Mouse (Mus musculus): ENCODE results near the gene 1700022I11Rik. TPM values are rescaled to one million over a fixed set of nuclear protein-coding genes. Genes with fewer than 3 reads are reported as not detected.

1700022I11Rik gene
- polyA plus RNA-seq, 1 experiment from 2014 or later = 0.24 TPM

DNA sequence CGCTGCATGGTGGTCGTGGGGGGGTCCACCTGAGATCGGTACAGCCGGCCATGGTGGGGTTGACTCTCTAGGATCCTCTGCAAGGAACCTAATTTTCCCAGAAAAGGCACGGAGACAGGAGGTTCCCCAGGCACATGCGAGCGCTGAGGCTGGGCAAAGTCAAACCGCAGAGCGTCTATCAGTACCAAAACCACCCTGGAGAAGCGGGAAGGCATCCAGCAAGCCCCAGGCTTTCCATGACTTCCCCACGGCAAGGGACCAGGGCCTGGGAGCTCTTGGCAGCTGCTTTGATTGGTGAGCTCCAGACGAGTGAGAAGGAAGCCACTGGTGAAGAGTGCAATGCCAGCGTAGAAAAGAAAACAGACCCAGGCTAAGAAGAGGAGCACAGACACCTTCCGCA lies 55.3 kb downstream of the 1700022I11Rik start:
- no peaks in the 10 kb centered on the region for H3K27me3 ChIP-seq
- H3K4me3 ChIP-seq (replicated peaks) = peak overlapping the region; percentile 78
- H3K27ac ChIP-seq (replicated peaks) = peak overlapping the region; percentile 95
- H3K9ac ChIP-seq = peak overlapping the region; percentile 82
- peak overlapping the region; percentile 87 for H3K4me2 ChIP-seq
- no peaks in the 10 kb centered on the region for H3K9me3 ChIP-seq (replicated peaks)
- peaks cover 37% of the 10 kb centered on the region for H3K4me1 ChIP-seq (replicated peaks)
- 78% methylated on average over 14 of the region's 14 CpGs for WGBS (ENCODE audit: insufficient replicate concordance)
- ATAC-seq (ENCODE audit: insufficient read depth) = no peak
- peaks cover 78% of the 10 kb centered on the region for H3K36me3 ChIP-seq (replicated peaks)

DNA sequence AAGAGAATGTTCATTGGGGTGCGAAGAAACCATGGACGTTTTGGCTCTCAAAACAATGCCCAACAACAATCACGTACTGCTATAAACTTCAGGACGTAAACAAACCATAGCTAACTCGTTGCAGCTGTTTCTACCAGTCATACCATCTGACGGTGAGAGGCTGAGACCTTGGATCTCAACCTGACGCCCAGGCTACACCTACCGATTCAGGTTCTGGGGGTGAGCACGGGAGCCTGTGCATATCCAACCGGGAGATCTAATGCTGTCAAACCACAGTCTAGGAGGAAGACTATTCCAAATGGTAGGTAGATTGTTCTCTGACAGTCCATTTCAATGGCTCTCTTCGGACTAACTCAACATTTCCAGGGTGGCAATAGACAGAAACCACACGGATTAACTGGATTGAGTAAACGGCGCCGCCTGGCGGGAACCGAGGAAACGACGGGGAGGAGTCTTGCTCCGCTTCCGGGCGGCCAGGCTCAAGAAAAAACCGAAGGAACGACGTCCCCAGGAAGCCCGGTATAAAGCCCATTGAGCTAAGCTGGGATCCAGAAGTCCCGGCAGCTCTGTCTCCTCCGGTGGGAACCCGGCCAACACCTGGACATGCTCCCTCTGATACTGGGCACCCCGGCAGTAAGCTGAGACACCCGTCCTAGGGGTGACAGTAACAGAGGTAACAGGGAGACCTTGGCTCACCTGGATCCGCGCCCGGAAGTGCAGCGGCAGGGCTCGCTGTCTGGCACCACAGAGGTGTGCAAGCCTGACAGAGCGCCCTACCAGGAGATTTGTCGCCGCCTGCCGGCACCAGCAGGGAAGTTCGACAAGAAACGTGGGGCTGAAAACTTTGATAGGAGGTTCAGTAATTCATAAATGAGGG lies 55.9 kb downstream of the 1700022I11Rik start, which contains the start of gene Pigo:
Gene Pigo, minus strand, starts transcription at position 736 of the 877 bp plus-strand sequence.
- WGBS (ENCODE audit: insufficient replicate concordance) = 6% methylated on average over 42 of the region's 42 CpGs
- peak within 1 kb of the TSS; percentile 95 for H3K27ac ChIP-seq (replicated peaks)
- peak; percentile 93 for ATAC-seq (ENCODE audit: insufficient read depth)
- peaks cover 37% of the 10 kb centered on the region for H3K4me1 ChIP-seq (replicated peaks)
- H3K4me3 ChIP-seq (replicated peaks) = peak within 1 kb of the TSS; percentile 78
- no peaks in the 10 kb centered on the region for H3K9me3 ChIP-seq (replicated peaks)
- H3K36me3 ChIP-seq (replicated peaks) = peaks cover 76% of the 10 kb centered on the region
- H3K9ac ChIP-seq = peak within 1 kb of the TSS; percentile 82
- peak within 1 kb of the TSS; percentile 87 for H3K4me2 ChIP-seq
- no peaks in the 10 kb centered on the region for H3K27me3 ChIP-seq

DNA sequence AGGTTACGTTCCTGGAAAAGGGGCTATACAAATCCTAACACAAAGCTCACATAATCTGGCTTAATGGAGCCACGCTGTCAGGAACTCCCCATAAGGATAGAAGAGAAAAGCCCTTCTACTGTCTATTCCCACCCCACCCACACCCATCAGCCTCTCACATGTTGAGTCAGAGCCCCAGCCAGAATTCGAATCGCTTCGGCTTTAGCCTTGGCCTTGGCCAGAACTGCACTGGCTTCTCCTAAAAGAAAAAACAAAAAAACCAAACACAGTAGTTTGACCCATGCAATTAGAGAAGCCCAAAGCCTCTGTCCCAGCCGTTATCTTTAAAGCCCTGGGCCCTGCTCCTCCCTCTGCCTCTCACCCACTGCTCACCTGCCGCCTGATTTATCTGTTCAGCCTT lies 59.7 kb downstream of the 1700022I11Rik start:
- 75% methylated on average over 7 of the region's 7 CpGs for WGBS (ENCODE audit: insufficient replicate concordance)

DNA sequence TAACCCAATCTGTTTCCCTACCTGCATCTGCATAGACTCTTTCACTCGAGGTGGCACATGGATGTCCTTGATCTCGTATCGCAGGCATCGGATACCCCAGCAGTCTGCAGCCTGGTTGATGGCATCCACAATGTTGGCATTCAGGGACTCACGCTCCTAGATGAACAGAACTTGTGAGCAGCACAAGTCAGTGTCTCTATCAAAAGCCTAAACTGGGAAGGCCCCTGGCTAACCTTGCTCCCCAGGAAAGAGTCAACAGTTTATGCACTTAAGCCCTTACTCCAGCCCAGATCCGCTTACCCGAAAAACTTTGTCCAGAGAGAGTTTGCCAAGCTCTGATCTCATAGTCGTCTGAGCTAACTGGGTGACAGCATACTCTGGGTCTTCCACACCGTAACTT lies 60.3 kb downstream of the 1700022I11Rik start:
- peaks cover 65% of the 10 kb centered on the region for H3K36me3 ChIP-seq (replicated peaks)
- peak overlapping the region; percentile 85 for H3K4me2 ChIP-seq
- peak overlapping the region; percentile 94 for H3K9ac ChIP-seq
- WGBS (ENCODE audit: insufficient replicate concordance) = 87% methylated on average over 9 of the region's 9 CpGs
- peak overlapping the region; percentile 86 for H3K4me3 ChIP-seq (replicated peaks)
- no peaks in the 10 kb centered on the region for H3K27me3 ChIP-seq
- no peaks in the 10 kb centered on the region for H3K9me3 ChIP-seq (replicated peaks)
- no peak overlapping the region for H3K27ac ChIP-seq (replicated peaks)
- H3K4me1 ChIP-seq (replicated peaks) = peaks cover 39% of the 10 kb centered on the region
- ATAC-seq (ENCODE audit: insufficient read depth) = no peak

More for the DNA sequence above, 59.7 kb downstream of the 1700022I11Rik start:
- Histone ChIP-seq H3K9me3 (replicated peaks) (no peaks in the 10 kb centered on the region), H3K4me1 (replicated peaks) (peaks cover 42% of the 10 kb centered on the region), H3K4me3 (replicated peaks) (no peak overlapping the region), H3K27ac (replicated peaks) (no peak overlapping the region), H3K36me3 (replicated peaks) (peaks cover 59% of the 10 kb centered on the region), H3K9ac (no peak overlapping the region), H3K27me3 (no peaks in the 10 kb centered on the region), H3K4me2 (peak overlapping the region; percentile 85; the same call in 1 of the 2 replicates)
- ATAC-seq (ENCODE audit: insufficient read depth) = no peak

DNA sequence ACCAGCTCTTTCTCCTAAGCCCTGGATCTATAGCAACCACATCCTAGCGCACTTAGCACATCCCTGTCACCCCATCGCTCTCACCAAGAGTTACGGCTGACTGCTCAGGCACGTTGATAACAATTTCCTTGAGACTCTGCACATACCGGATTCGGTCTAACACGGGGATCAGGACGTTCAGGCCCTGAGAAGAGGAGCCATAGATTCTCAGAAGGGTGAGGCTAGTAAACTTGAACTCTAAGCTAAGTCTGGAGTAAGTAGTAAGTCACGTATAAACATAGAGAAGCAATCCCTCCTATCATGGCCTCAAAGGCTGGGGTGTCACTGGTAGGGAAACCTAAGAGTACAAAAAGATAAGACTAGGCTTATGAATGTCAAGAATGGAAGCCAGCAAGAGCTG lies 60.9 kb downstream of the 1700022I11Rik start:
- Histone ChIP-seq H3K4me3 (replicated peaks) (peak overlapping the region; percentile 86), H3K4me1 (replicated peaks) (peaks cover 37% of the 10 kb centered on the region), H3K9ac (peak overlapping the region; percentile 94), H3K9me3 (replicated peaks) (no peaks in the 10 kb centered on the region), H3K4me2 (peak overlapping the region; percentile 85), H3K27ac (replicated peaks) (peak overlapping the region; percentile 91), H3K36me3 (replicated peaks) (peaks cover 71% of the 10 kb centered on the region), H3K27me3 (no peaks in the 10 kb centered on the region)
- no peak for ATAC-seq (ENCODE audit: insufficient read depth)
- 55% methylated on average over 9 of the region's 9 CpGs for WGBS (ENCODE audit: insufficient replicate concordance)

DNA sequence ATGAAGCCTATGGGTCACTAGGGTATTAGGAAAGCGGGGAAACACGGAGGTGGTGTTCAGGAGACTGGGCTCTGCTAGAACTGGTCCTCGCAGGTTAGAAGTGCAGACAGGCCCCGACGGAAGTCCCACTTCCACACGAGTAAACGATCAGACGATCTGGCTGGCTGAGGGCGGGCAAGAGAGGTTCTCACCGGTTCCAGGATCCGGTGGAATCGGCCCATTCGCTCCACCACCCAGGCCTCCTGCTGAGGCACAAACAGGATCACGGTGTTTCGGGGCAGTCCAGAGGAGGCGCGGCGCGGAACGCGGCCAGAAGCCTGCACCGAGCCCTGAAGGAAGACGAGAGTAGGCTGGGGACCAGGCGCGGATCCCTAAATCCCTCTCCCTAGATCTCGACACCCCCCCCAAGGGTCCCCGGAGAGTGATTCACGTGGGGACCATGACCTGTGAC lies 61.4 kb downstream of the 1700022I11Rik start:
- Histone ChIP-seq H3K4me3 (replicated peaks) (peak overlapping the region; percentile 86), H3K27ac (replicated peaks) (peak overlapping the region; percentile 91), H3K36me3 (replicated peaks) (peaks cover 75% of the 10 kb centered on the region), H3K9ac (peak overlapping the region; percentile 94), H3K27me3 (no peaks in the 10 kb centered on the region), H3K4me1 (replicated peaks) (peaks cover 39% of the 10 kb centered on the region), H3K4me2 (peak overlapping the region; percentile 85), H3K9me3 (replicated peaks) (no peaks in the 10 kb centered on the region)
- peak; percentile 73 for ATAC-seq (ENCODE audit: insufficient read depth)
- 1% methylated on average over 28 of the region's 28 CpGs for WGBS (ENCODE audit: insufficient replicate concordance)

DNA sequence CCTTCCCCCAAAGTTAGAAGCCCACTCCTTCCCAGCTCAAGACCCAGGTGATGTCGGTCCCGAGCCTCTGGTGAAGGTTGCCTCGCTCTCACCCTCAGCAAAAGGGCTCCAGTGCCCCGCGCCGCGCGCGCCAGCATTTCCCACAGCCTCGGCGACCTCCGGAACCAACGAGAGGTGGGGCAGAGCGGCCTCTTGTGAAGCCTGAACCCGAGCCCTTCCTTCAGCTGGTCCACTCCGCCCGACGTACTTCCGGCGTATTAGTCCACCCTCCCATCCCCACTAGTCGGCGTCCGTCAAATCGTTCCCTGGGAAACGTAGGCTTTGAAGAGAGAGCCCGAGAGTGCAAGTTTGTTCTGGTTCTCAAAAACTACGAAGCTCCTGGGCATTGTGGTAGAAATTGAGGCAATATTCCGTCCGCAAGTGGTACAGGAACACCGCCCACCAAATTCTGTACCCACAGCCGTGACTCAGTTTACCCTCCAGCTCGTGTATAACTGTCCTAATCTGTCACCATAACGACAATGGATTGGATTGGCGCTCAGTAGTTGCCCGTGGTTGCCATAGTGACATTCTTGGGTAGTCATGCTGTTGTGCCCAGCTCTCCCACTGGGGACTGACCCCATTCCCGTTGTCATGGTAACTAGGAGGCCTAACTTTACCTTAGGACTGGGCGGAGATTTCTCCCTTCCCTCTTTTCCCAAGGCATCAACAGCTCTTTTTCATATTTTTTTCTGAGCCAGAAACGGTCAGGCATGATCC lies 62.0 kb downstream of the 1700022I11Rik start, which contains the start of gene Stoml2:
Gene Stoml2, minus strand, starts transcription at position 474 of the 759 bp plus-strand sequence.
- H3K36me3 ChIP-seq (replicated peaks) = peaks cover 77% of the 10 kb centered on the region
- peak within 1 kb of the TSS; percentile 94 for H3K9ac ChIP-seq
- H3K9me3 ChIP-seq (replicated peaks) = no peaks in the 10 kb centered on the region
- no peaks in the 10 kb centered on the region for H3K27me3 ChIP-seq
- peak within 1 kb of the TSS; percentile 91 for H3K27ac ChIP-seq (replicated peaks)
- WGBS (ENCODE audit: insufficient replicate concordance) = 2% methylated on average over 38 of the region's 38 CpGs
- peaks cover 45% of the 10 kb centered on the region for H3K4me1 ChIP-seq (replicated peaks)
- peak within 1 kb of the TSS; percentile 85 for H3K4me2 ChIP-seq
- peak; percentile 94 for ATAC-seq (ENCODE audit: insufficient read depth)
- peak within 1 kb of the TSS; percentile 86 for H3K4me3 ChIP-seq (replicated peaks)

DNA sequence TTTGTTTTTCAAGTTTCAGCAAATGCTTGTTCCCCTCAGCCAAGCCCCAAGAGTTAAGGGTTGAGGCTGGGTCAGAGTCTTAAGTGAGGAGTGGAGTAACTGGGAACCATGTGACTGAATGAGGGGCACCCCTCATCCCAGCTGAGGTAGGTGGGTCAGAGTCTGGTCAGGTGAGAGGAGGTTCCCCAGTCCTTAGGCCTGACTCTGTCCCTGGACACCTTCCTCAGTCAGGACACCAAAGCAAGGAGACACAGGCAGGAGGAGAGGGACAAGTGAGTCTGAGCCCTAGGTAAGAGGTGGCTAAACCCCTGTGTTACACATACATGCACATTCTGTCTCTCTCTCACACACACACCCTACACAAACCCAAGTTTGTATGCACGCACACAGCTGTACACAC lies 63.1 kb downstream of the 1700022I11Rik start:
- peaks cover 73% of the 10 kb centered on the region for H3K36me3 ChIP-seq (replicated peaks)
- no peaks in the 10 kb centered on the region for H3K27me3 ChIP-seq
- WGBS (ENCODE audit: insufficient replicate concordance) = 63% methylated on average over 1 of the region's 1 CpGs
- no peak overlapping the region for H3K9ac ChIP-seq
- no peaks in the 10 kb centered on the region for H3K9me3 ChIP-seq (replicated peaks)
- H3K4me3 ChIP-seq (replicated peaks) = no peak overlapping the region
- peak overlapping the region; percentile 91; the same call in 1 of the 2 replicates for H3K27ac ChIP-seq (replicated peaks)
- peaks cover 56% of the 10 kb centered on the region for H3K4me1 ChIP-seq (replicated peaks)
- H3K4me2 ChIP-seq = no peak overlapping the region
- no peak for ATAC-seq (ENCODE audit: insufficient read depth)

Other genes starting within 250 kb of the 1700022I11Rik start
- gene 4930578G10Rik, start 234.1 kb upstream of the 1700022I11Rik start, polyA plus RNA-seq (2015; fragmentation: Nextera tagmentation; extraction: Ambion mirVana) = not detected in 2 replicates
- not detected in 2 replicates for gene Ccl19, start 213.0 kb upstream of the 1700022I11Rik start, polyA plus RNA-seq (2015; fragmentation: Nextera tagmentation; extraction: Ambion mirVana)
- 0.41 and 1.0 TPM in 2 replicates for gene Ccl21a, start 195.6 kb upstream of the 1700022I11Rik start, polyA plus RNA-seq (2015; fragmentation: Nextera tagmentation; extraction: Ambion mirVana)
- gene Fam205a1, start 115.7 kb upstream of the 1700022I11Rik start, polyA plus RNA-seq (2015; fragmentation: Nextera tagmentation; extraction: Ambion mirVana) = 0.15 TPM in 2 replicates
- gene Gm12394, start 112.8 kb upstream of the 1700022I11Rik start, polyA plus RNA-seq (2015; fragmentation: Nextera tagmentation; extraction: Ambion mirVana) = not detected in 2 replicates
- 0.35 and 0.61 TPM in 2 replicates for gene Fam205c, start 95.4 kb upstream of the 1700022I11Rik start, polyA plus RNA-seq (2015; fragmentation: Nextera tagmentation; extraction: Ambion mirVana)
- gene Phf24, start 52.9 kb upstream of the 1700022I11Rik start, polyA plus RNA-seq (2015; fragmentation: Nextera tagmentation; extraction: Ambion mirVana) = 0.12 and 0.16 TPM in 2 replicates
- gene Dnajb5, start 19.8 kb upstream of the 1700022I11Rik start, polyA plus RNA-seq (2015; fragmentation: Nextera tagmentation; extraction: Ambion mirVana) = 1.2 and 1.5 TPM in 2 replicates
- 202 and 204 TPM in 2 replicates for gene Vcp, start 30.9 kb downstream of the 1700022I11Rik start, polyA plus RNA-seq (2015; fragmentation: Nextera tagmentation; extraction: Ambion mirVana)
- 10.4 TPM in 2 replicates for gene Fancg, start 40.9 kb downstream of the 1700022I11Rik start, polyA plus RNA-seq (2015; fragmentation: Nextera tagmentation; extraction: Ambion mirVana)
- 14.8 and 15.1 TPM in 2 replicates for gene Pigo, start 56.2 kb downstream of the 1700022I11Rik start, polyA plus RNA-seq (2015; fragmentation: Nextera tagmentation; extraction: Ambion mirVana)
- gene Stoml2, start 62.1 kb downstream of the 1700022I11Rik start, polyA plus RNA-seq (2015; fragmentation: Nextera tagmentation; extraction: Ambion mirVana) = 187 and 204 TPM in 2 replicates
- gene Fam214b, start 76.6 kb downstream of the 1700022I11Rik start, polyA plus RNA-seq (2015; fragmentation: Nextera tagmentation; extraction: Ambion mirVana) = 41.2 and 51.3 TPM in 2 replicates
- 0.40 and 0.45 TPM in 2 replicates for gene Unc13b, start 89.3 kb downstream of the 1700022I11Rik start, polyA plus RNA-seq (2015; fragmentation: Nextera tagmentation; extraction: Ambion mirVana)